Mouse (Mus musculus) kidney, embryonic 14.5 days (tissue): ENCODE data around the gene Sec24a. TPM values are rescaled to one million over a fixed set of nuclear protein-coding genes. Genes with fewer than 3 reads are reported as not detected.
"Not testable (repeated sequence)": the region's sequence is repeated elsewhere in the genome, so short reads cannot be mapped to it uniquely, and the experiment has no call there.

Experiments used
- ATAC-seq: fragments of 200-750 bp; cut with Nextera tagmentation; 2 replicates; pipeline ENCODE4 v1.8.0; 2017; ENCODE audit warnings: moderate number of reproducible peaks, mild to moderate bottlenecking, moderate TSS enrichment, moderate library complexity; ENCODE audit not compliant: low FRiP score, low TSS enrichment
- H3K27ac ChIP-seq: fragments of 300-500 bp; sonication (generic); 2 replicates; pipeline ENCODE4 v1.5.1; 2014; ENCODE audit warnings: low read depth, mild to moderate bottlenecking, low read length, moderate library complexity, mixed read lengths
- H3K27me3 ChIP-seq: fragments of 300-500 bp; sonication (generic); 2 replicates; pipeline ENCODE4 v1.6.1; 2014; ENCODE audit warnings: mild to moderate bottlenecking, low read length; ENCODE audit not compliant: control insufficient read depth, insufficient read depth
- H3K36me3 ChIP-seq: fragments of 300-500 bp; sonication (generic); 2 replicates; pipeline ENCODE4 v1.6.1; 2014; ENCODE audit warnings: low read length, mixed read lengths; ENCODE audit not compliant: control insufficient read depth, insufficient read depth
- H3K4me1 ChIP-seq: fragments of 300-500 bp; sonication (generic); 2 replicates; pipeline ENCODE4 v1.6.1; 2014; ENCODE audit warnings: low read length, mixed read lengths; ENCODE audit not compliant: control insufficient read depth, insufficient read depth
- H3K4me2 ChIP-seq: fragments of 300-500 bp; sonication (generic); replicated peaks from 2 replicates; pipeline ENCODE4 v1.6.1; 2014; ENCODE audit warnings: low read depth, mild to moderate bottlenecking, low read length
- H3K4me3 ChIP-seq: fragments of 300-500 bp; sonication (generic); 2 replicates; pipeline ENCODE4 v1.5.1; 2014; ENCODE audit warnings: mild to moderate bottlenecking, low read length
- H3K9ac ChIP-seq: fragments of 300-500 bp; sonication (generic); 2 replicates; pipeline ENCODE4 v1.6.1; 2014; ENCODE audit warnings: low read depth, mild to moderate bottlenecking, low read length, moderate library complexity
- H3K9me3 ChIP-seq: fragments of 300-500 bp; sonication (generic); 2 replicates; pipeline ENCODE4 v1.6.1; 2016; ENCODE audit warnings: low read length; ENCODE audit not compliant: control insufficient read depth
- WGBS: fragments of 180-500 bp; shearing (Covaris S2); extraction: QIAGEN DNeasy Blood & Tissue Kit; methylation state at CpG from one replicate; pipeline ENCODE4 v1.1.7; 2014; 5-methylcytosine and 5-hydroxymethylcytosine counted together
- polyA plus RNA-seq: library from polyadenylated mRNA; unstranded; fragments of >200 nt; fragmentation: Nextera tagmentation; extraction: Ambion mirVana; gene quantifications from 2 replicates; pipeline ENCODE4 v1.2.1, GENCODE M21; 2014

Sec24a gene
- polyA plus RNA-seq, 1 experiment from 2014 or later = 18.3 TPM

- Histone ChIP-seq H3K4me1 (peaks cover 7% of the 10 kb centered on the region), H3K4me3 (peak overlapping the region; percentile 98), H3K27me3 (no peaks in the 10 kb centered on the region), H3K4me2 (peak overlapping the region; percentile 86), H3K36me3 (no peaks in the 10 kb centered on the region), H3K9me3 (no peaks in the 10 kb centered on the region), H3K27ac (peak overlapping the region; percentile 62; the same call in 1 of the 2 replicates), H3K9ac (peak overlapping the region; percentile 97)
- ATAC-seq = peak; percentile 86
- WGBS = under 1% methylated on average over 46 of the region's 46 CpGs
Measured at GRCm38 (mm10) chr11:51755621-51756311, 7.7 kb downstream of the Sec24a start.

GRCm38 (mm10) chr11:51751623-51752225 is 11.7 kb downstream of the Sec24a start:
- H3K4me1 ChIP-seq, H3K27ac ChIP-seq, H3K4me3 ChIP-seq, H3K4me2 ChIP-seq, H3K27me3 ChIP-seq, H3K36me3 ChIP-seq, ATAC-seq, H3K9ac ChIP-seq, H3K9me3 ChIP-seq: not testable (repeated sequence)
- WGBS = 87% methylated on average over 6 of the region's 6 CpGs

- Histone ChIP-seq H3K27me3 (no peaks in the 10 kb centered on the region), H3K9me3 (no peaks in the 10 kb centered on the region), H3K4me2 (no peak overlapping the region), H3K27ac (no peak overlapping the region), H3K4me1 (no peaks in the 10 kb centered on the region), H3K36me3 (peaks cover 24% of the 10 kb centered on the region), H3K4me3 (no peak overlapping the region), H3K9ac (no peak overlapping the region)
- no peak for ATAC-seq
- 78% methylated on average over 1 of the region's 1 CpGs for WGBS
Measured at GRCm38 (mm10) chr11:51746096-51746495, 17.3 kb downstream of the Sec24a start.

GRCm38 (mm10) chr11:51740701-51741100 is 22.7 kb downstream of the Sec24a start:
- ATAC-seq = no peak
- no peak overlapping the region for H3K4me2 ChIP-seq
- peaks cover 43% of the 10 kb centered on the region for H3K36me3 ChIP-seq
- H3K9ac ChIP-seq = no peak overlapping the region
- no peaks in the 10 kb centered on the region for H3K9me3 ChIP-seq
- WGBS = 98% methylated on average over 3 of the region's 3 CpGs
- no peak overlapping the region for H3K4me3 ChIP-seq
- H3K27ac ChIP-seq = no peak overlapping the region
- no peaks in the 10 kb centered on the region for H3K4me1 ChIP-seq
- H3K27me3 ChIP-seq = no peaks in the 10 kb centered on the region

GRCm38 (mm10) chr11:51738651-51739403 is 24.6 kb downstream of the Sec24a start:
- H3K4me3 ChIP-seq = no peak overlapping the region
- no peak overlapping the region for H3K9ac ChIP-seq
- H3K27ac ChIP-seq = no peak overlapping the region
- peaks cover 47% of the 10 kb centered on the region for H3K36me3 ChIP-seq
- H3K27me3 ChIP-seq = no peaks in the 10 kb centered on the region
- no peak overlapping the region for H3K4me2 ChIP-seq
- H3K4me1 ChIP-seq = no peaks in the 10 kb centered on the region
- no peaks in the 10 kb centered on the region for H3K9me3 ChIP-seq
- ATAC-seq = no peak
- 87% methylated on average over 3 of the region's 3 CpGs for WGBS

GRCm38 (mm10) chr11:51734218-51734617 is 29.2 kb downstream of the Sec24a start:
- H3K27ac ChIP-seq, ATAC-seq, H3K4me3 ChIP-seq, H3K9me3 ChIP-seq, H3K27me3 ChIP-seq, H3K9ac ChIP-seq, H3K4me1 ChIP-seq, H3K4me2 ChIP-seq: not testable (repeated sequence)
- H3K36me3 ChIP-seq = peaks cover 56% of the 10 kb centered on the region
- 98% methylated on average over 12 of the region's 13 CpGs for WGBS

- Histone ChIP-seq H3K36me3 (peaks cover 52% of the 10 kb centered on the region), H3K9me3 (no peaks in the 10 kb centered on the region), H3K27ac (no peak overlapping the region), H3K4me1 (no peaks in the 10 kb centered on the region), H3K4me2 (no peak overlapping the region), H3K4me3 (no peak overlapping the region), H3K9ac (no peak overlapping the region), H3K27me3 (no peaks in the 10 kb centered on the region)
- no peak for ATAC-seq
- 85% methylated on average over 1 of the region's 1 CpGs for WGBS
Measured at GRCm38 (mm10) chr11:51732883-51733282, 30.6 kb downstream of the Sec24a start.

GRCm38 (mm10) chr11:51721066-51721465 is 42.4 kb downstream of the Sec24a start:
- Histone ChIP-seq H3K27ac (no peak overlapping the region), H3K4me3 (no peak overlapping the region), H3K4me1 (no peaks in the 10 kb centered on the region), H3K27me3 (no peaks in the 10 kb centered on the region), H3K9ac (no peak overlapping the region), H3K9me3 (no peaks in the 10 kb centered on the region), H3K36me3 (peaks cover 66% of the 10 kb centered on the region), H3K4me2 (no peak overlapping the region)
- no peak for ATAC-seq
- WGBS = 92% methylated on average over 11 of the region's 11 CpGs

- H3K4me3 ChIP-seq = no peak overlapping the region
- 94% methylated on average over 12 of the region's 13 CpGs for WGBS
Measured at GRCm38 (mm10) chr11:51707080-51707479, 56.4 kb downstream of the Sec24a start.

More at GRCm38 (mm10) chr11:51707080-51707479, 56.4 kb downstream of the Sec24a start:
- no peaks in the 10 kb centered on the region for H3K4me1 ChIP-seq
- ATAC-seq = no peak
- H3K27me3 ChIP-seq = no peaks in the 10 kb centered on the region
- H3K9ac ChIP-seq = no peak overlapping the region
- no peak overlapping the region for H3K27ac ChIP-seq
- H3K4me2 ChIP-seq = no peak overlapping the region
- peaks cover 74% of the 10 kb centered on the region for H3K36me3 ChIP-seq
- H3K9me3 ChIP-seq = no peaks in the 10 kb centered on the region
